Mouse (Mus musculus): ENCODE data around the gene Uba7. TPM values are rescaled to one million over a fixed set of nuclear protein-coding genes. Genes with fewer than 3 reads are reported as not detected.

The Uba7 gene
- total and polyA plus RNA-seq, 3 experiments: 21.3 to 27.8 (median 26.0) TPM

DNA sequence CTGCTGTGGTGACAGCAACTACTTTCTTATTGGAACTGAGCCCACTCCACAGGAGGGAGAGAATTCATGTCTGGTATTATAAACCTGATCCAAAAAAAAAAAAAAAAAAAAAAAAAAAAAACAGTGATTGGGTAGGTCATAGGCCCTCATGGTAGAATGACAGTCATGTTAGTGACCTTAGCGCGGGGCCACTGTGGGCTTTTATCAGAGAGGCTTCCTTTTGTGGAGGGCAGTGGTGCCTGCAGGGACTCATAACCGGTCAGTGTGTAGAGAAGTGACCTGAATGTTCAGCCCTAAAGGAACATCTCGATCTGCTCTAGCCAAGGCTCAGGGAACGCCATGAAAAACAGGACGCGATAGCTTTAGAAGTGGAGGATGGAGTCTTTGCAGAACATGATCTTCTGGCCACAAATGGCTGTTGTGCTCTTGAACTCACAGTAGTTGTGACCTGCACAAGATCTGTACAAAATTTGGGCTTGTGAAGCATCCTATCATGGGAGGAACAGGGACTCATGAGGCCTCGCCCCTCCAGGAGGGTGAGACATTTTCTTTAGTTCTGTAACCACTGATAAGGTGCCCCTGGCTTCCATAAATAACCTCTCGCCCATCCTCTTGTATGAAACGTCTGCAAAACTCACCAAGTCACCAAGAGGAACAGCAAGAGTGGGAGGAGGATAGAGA lies 674 bp upstream of the Uba7 start:
- Histone ChIP-seq H3K9ac (ENCODE audit: insufficient read depth, low read depth) (peak overlapping the region; percentile 91), H3K9me3 (replicated peaks; ENCODE audit: low read length) (no peaks in the 10 kb centered on the region), H3K4me1 (ENCODE audit: control insufficient read depth in 1 of 2, insufficient read depth in 2 of 2) (peaks cover 9 to 34% of the 10 kb centered on the region in 2 experiments), H3K27ac (ENCODE audit: insufficient read depth, low read depth) (peak overlapping the region; percentile 79), H3K4me2 (ENCODE audit: insufficient read depth, low read depth, poor library complexity, severe bottlenecking) (peak overlapping the region; percentile 51), H3K36me3 (replicated peaks in 1 of 2; ENCODE audit: control insufficient read depth in 1 of 2, insufficient read depth in 1 of 2, low read length in 1 of 2) (peaks cover 47 to 70% of the 10 kb centered on the region in 2 experiments), H3K79me2 (replicated peaks; ENCODE audit: control insufficient read depth, extremely low read depth, insufficient read depth, poor library complexity, severe bottlenecking) (no peaks in the 10 kb centered on the region), H3K4me3 (replicated peaks in 1 of 3; ENCODE audit: low read depth in 2 of 3, low read length in 2 of 3, poor library complexity in 1 of 3) (peak overlapping the region in 2 of 3 experiments; percentile 64 to 72), H3K27me3 (replicated peaks) (no peaks in the 10 kb centered on the region)
- no peak for DNase-seq (ENCODE audit: extremely low read depth)
- in situ Hi-C loops (cut with MboI; ENCODE audit: low pct_ligation_motif_present, low pct_unique_long_range_greater_than_20kb, low sequenced_read_pairs): no loop called here
- TF ChIP-seq ZNF384 (IDR thresholded peaks at IDR 0.05; ENCODE audit: low read depth, low read length) (peak; percentile 67), UBTF (IDR thresholded peaks at IDR 0.05; ENCODE audit: low read depth, low read length) (no peak)
- dilution Hi-C loops (cut with MboI; ENCODE audit: extremely low pct_ligation_motif_present, extremely low pct_unique_long_range_greater_than_20kb, low sequenced_read_pairs): no loop called here

- Histone ChIP-seq H3K27ac (ENCODE audit: insufficient read depth, low read depth) (no peak overlapping the region), H3K36me3 (replicated peaks in 1 of 2; ENCODE audit: control insufficient read depth in 1 of 2, insufficient read depth in 1 of 2, low read length in 1 of 2) (peaks cover 61 to 73% of the 10 kb centered on the region in 2 experiments), H3K9me3 (replicated peaks; ENCODE audit: low read length) (no peaks in the 10 kb centered on the region), H3K4me1 (ENCODE audit: control insufficient read depth in 1 of 2, insufficient read depth in 2 of 2) (peaks cover 26 to 72% of the 10 kb centered on the region in 2 experiments), H3K9ac (ENCODE audit: insufficient read depth, low read depth) (no peak overlapping the region), H3K4me2 (ENCODE audit: insufficient read depth, low read depth, poor library complexity, severe bottlenecking) (no peak overlapping the region), H3K79me2 (replicated peaks; ENCODE audit: control insufficient read depth, extremely low read depth, insufficient read depth, poor library complexity, severe bottlenecking) (no peaks in the 10 kb centered on the region), H3K27me3 (replicated peaks) (no peaks in the 10 kb centered on the region), H3K4me3 (replicated peaks in 1 of 3; ENCODE audit: low read depth in 2 of 3, low read length in 2 of 3, poor library complexity in 1 of 3) (no peak overlapping the region)
- in situ Hi-C loops (cut with MboI; ENCODE audit: low pct_ligation_motif_present, low pct_unique_long_range_greater_than_20kb, low sequenced_read_pairs): no loop called here
- TF ChIP-seq ZKSCAN1 (IDR thresholded peaks at IDR 0.05; ENCODE audit: borderline replicate concordance, low read depth, low read length): no peak
- no peak for TF ChIP-seq UBTF (IDR thresholded peaks at IDR 0.05; ENCODE audit: low read depth, low read length)
- TF ChIP-seq NELFE (IDR thresholded peaks at IDR 0.05; ENCODE audit: low read depth, low read length): no peak
- TF ChIP-seq JUN (IDR thresholded peaks at IDR 0.05; ENCODE audit: insufficient read depth, low read depth, low read length): no peak
- no peak for DNase-seq (ENCODE audit: extremely low read depth)
- dilution Hi-C loops (cut with MboI; ENCODE audit: extremely low pct_ligation_motif_present, extremely low pct_unique_long_range_greater_than_20kb, low sequenced_read_pairs): no loop called here
Observed at GRCm38 (mm10) chr9:107978815-107979214, 3.5 kb downstream of the Uba7 start.

DNA sequence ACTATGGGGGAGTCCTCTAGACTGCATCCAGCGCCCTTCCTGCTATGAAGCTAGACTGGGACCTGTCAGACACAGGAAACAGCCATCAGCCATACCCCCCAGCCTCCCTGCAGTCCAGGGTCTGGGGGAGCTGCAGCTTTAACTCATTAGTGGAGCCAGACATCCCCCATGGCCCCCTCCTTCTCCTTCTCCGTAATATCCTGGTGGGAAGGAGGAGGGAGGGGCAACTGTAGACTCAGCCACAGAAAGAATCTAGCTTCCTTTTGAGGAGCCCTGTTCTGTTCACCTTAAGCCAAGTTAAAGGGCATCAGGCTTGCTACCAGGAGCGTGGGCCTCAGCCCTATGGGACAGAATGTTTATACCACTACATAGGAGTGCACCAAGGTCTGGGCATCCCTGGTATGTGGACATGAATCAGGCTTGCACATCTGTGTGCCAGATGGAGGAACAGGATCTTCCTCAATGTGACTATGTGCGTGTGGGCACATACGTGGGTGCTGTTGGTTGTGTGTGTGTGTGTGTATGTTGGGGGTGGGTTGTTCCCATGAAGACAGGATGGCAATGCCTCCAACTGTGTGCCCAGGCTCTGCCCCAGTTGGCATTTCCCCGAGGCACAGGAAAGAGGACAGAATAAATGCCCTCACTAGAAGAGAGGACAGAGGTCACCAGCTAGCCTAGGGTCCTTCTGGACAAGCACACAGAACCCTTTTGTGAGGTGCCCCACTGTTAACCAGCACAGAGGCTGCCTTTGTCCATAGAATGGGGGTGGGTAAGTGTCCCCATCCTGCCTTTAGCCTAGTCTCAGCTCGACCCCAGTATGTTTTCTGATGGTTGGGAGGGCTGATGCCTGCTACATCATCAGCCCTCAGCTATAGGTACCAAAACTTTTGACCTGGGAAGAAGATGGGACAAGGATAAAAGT lies 6.6 kb downstream of the Uba7 start:
- dilution Hi-C loops (cut with MboI; ENCODE audit: extremely low pct_ligation_motif_present, extremely low pct_unique_long_range_greater_than_20kb, low sequenced_read_pairs) (no loop called here), in situ Hi-C loops (cut with MboI; ENCODE audit: low pct_ligation_motif_present, low pct_unique_long_range_greater_than_20kb, low sequenced_read_pairs) (no loop called here)
- DNase-seq (ENCODE audit: extremely low read depth): no peak
- TF ChIP-seq E2F4 (IDR thresholded peaks at IDR 0.05; ENCODE audit: insufficient replicate concordance, low read depth, low read length) (no peak), KAT2A (IDR thresholded peaks at IDR 0.05; ENCODE audit: insufficient replicate concordance, low read length) (no peak), ZNF384 (IDR thresholded peaks at IDR 0.05; ENCODE audit: low read depth, low read length) (no peak), RCOR1 (conservative IDR thresholded peaks at IDR 0.05; ENCODE audit: low read depth, low read length) (no peak), NELFE (IDR thresholded peaks at IDR 0.05; ENCODE audit: low read depth, low read length) (no peak), ZKSCAN1 (IDR thresholded peaks at IDR 0.05; ENCODE audit: borderline replicate concordance, low read depth, low read length) (no peak), GABPA (IDR thresholded peaks at IDR 0.05; ENCODE audit: insufficient replicate concordance, low read depth, low read length) (no peak)
- peaks cover 26 to 67% of the 10 kb centered on the region in 2 experiments for H3K4me1 ChIP-seq (ENCODE audit: control insufficient read depth in 1 of 2, insufficient read depth in 2 of 2)
- no peaks in the 10 kb centered on the region for H3K79me2 ChIP-seq (replicated peaks; ENCODE audit: control insufficient read depth, extremely low read depth, insufficient read depth, poor library complexity, severe bottlenecking)
- H3K27me3 ChIP-seq (replicated peaks): no peaks in the 10 kb centered on the region
- no peak overlapping the region for H3K9ac ChIP-seq (ENCODE audit: insufficient read depth, low read depth)
- no peak overlapping the region for H3K4me3 ChIP-seq (replicated peaks in 1 of 3; ENCODE audit: low read depth in 2 of 3, low read length in 2 of 3, poor library complexity in 1 of 3)
- H3K9me3 ChIP-seq (replicated peaks; ENCODE audit: low read length): no peaks in the 10 kb centered on the region
- H3K4me2 ChIP-seq (ENCODE audit: insufficient read depth, low read depth, poor library complexity, severe bottlenecking): no peak overlapping the region
- no peak overlapping the region for H3K27ac ChIP-seq (ENCODE audit: insufficient read depth, low read depth)
- H3K36me3 ChIP-seq (replicated peaks in 1 of 2; ENCODE audit: control insufficient read depth in 1 of 2, insufficient read depth in 1 of 2, low read length in 1 of 2): peaks cover 68 to 79% of the 10 kb centered on the region in 2 experiments
